Mouse (Mus musculus) MEL (cell line): ENCODE measurements around the gene Gsap. TPM values are rescaled to one million over a fixed set of nuclear protein-coding genes. Genes with fewer than 3 reads are reported as not detected.

ENCODE experiments used
- DNase-seq: peaks from one replicate; pipeline ENCODE4 v3.0.0; 2011; ENCODE audit warnings: low read depth, low spot score
- H3K27ac ChIP-seq: 2 replicates; pipeline ENCODE4 v1.5.1; 2012; ENCODE audit warnings: low read depth, mild to moderate bottlenecking, control low read depth, low read length, moderate library complexity; ENCODE audit not compliant: control insufficient read depth
- H3K27me3 ChIP-seq, 2 experiments: fragments of 150-350 bp in 1 of 2; sonication (generic) in 1 of 2; 2 replicates each; pipeline ENCODE4 v1.6.1; 2012; ENCODE audit warnings: low read length in 2 of 2, mild to moderate bottlenecking in 2 of 2, improper control_type of control experiment in 1 of 2, moderate library complexity in 1 of 2; ENCODE audit not compliant: insufficient read depth in 2 of 2, control insufficient read depth in 1 of 2
- H3K36me3 ChIP-seq, 2 experiments: 2 replicates each; pipeline ENCODE4 v1.6.1; 2012 to 2014; ENCODE audit warnings: low read length in 2 of 2, improper control_type of control experiment in 1 of 2, inconsistent platforms in 1 of 2, mild to moderate bottlenecking in 1 of 2; ENCODE audit not compliant: insufficient read depth in 2 of 2, control insufficient read depth in 1 of 2
- H3K4me1 ChIP-seq, 2 experiments: fragments of 150-350 bp in 1 of 2; sonication (generic) in 1 of 2; 2 replicates each; pipeline ENCODE4 v1.6.1; 2012; ENCODE audit warnings: low read length in 2 of 2, improper control_type of control experiment in 1 of 2, mild to moderate bottlenecking in 1 of 2; ENCODE audit not compliant: insufficient read depth in 2 of 2, control insufficient read depth in 1 of 2
- H3K4me3 ChIP-seq, 2 experiments: fragments of 150-350 bp in 1 of 2; sonication (generic) in 1 of 2; 2 replicates each; pipeline ENCODE4 v1.5.1; 2012; ENCODE audit warnings: low read depth in 2 of 2, low read length in 2 of 2, mild to moderate bottlenecking in 2 of 2, moderate library complexity in 2 of 2, control low read depth in 1 of 2, improper control_type of control experiment in 1 of 2; ENCODE audit not compliant: control insufficient read depth in 1 of 2, insufficient read depth in 1 of 2
- H3K79me2 ChIP-seq: 2 replicates; pipeline ENCODE4 v1.6.1; 2012; ENCODE audit warnings: mild to moderate bottlenecking, low read length, moderate library complexity; ENCODE audit not compliant: control insufficient read depth, poor library complexity, insufficient read depth
- H3K9ac ChIP-seq: 2 replicates; pipeline ENCODE4 v1.6.1; 2012; ENCODE audit warnings: low read depth, mild to moderate bottlenecking, control low read depth, low read length, moderate library complexity; ENCODE audit not compliant: control insufficient read depth, poor library complexity, severe bottlenecking
- H3K9me3 ChIP-seq: fragments of 150-350 bp; sonication (generic); replicated peaks from 2 replicates; pipeline ENCODE4 v1.6.1; 2012; ENCODE audit warnings: mild to moderate bottlenecking, low read length, improper control_type of control experiment, moderate library complexity; ENCODE audit not compliant: insufficient read depth
- BHLHE40 ChIP-seq: IDR thresholded peaks from 2 replicates; pipeline ENCODE4 v1.6.1; 2012; ENCODE audit warnings: low read depth, mild to moderate bottlenecking, inconsistent platforms, low read length, improper control_type of control experiment, borderline replicate concordance
- CHD2 ChIP-seq: IDR thresholded peaks from 2 replicates; pipeline ENCODE4 v1.6.1; 2011; ENCODE audit warnings: low read length, improper control_type of control experiment
- ELF1 ChIP-seq: IDR thresholded peaks from 2 replicates; pipeline ENCODE4 v1.6.1; 2014; ENCODE audit warnings: low read depth, mild to moderate bottlenecking, inconsistent platforms, low read length, improper control_type of control experiment, moderate library complexity
- EP300 ChIP-seq, 2 experiments: IDR thresholded peaks; 2 replicates each; pipeline ENCODE4 v1.6.1; 2011; ENCODE audit warnings: improper control_type of control experiment in 2 of 2, low read length in 2 of 2, low read depth in 1 of 2, mild to moderate bottlenecking in 1 of 2
- KAT2A ChIP-seq: conservative IDR thresholded peaks from 2 replicates; pipeline ENCODE4 v1.6.1; 2012; ENCODE audit warnings: low read depth, low read length, improper control_type of control experiment, inconsistent platforms
- MAX ChIP-seq: IDR thresholded peaks from 2 replicates; pipeline ENCODE4 v1.6.1; 2011; ENCODE audit warnings: low read length, improper control_type of control experiment
- MEF2A ChIP-seq: IDR thresholded peaks from 2 replicates; pipeline ENCODE4 v1.6.1; 2014; ENCODE audit warnings: low read depth, mild to moderate bottlenecking, inconsistent platforms, low read length, improper control_type of control experiment; ENCODE audit not compliant: poor library complexity, insufficient replicate concordance, severe bottlenecking; ENCODE audit errors: extremely low read depth
- MXI1 ChIP-seq: IDR thresholded peaks from 2 replicates; pipeline ENCODE4 v1.6.1; 2011; ENCODE audit warnings: mild to moderate bottlenecking, low read depth, low read length, improper control_type of control experiment
- NRF1 ChIP-seq: IDR thresholded peaks from 2 replicates; pipeline ENCODE4 v1.6.1; 2014; ENCODE audit warnings: low read depth, mild to moderate bottlenecking, inconsistent platforms, low read length, improper control_type of control experiment, moderate library complexity; ENCODE audit not compliant: poor library complexity, insufficient read depth, severe bottlenecking
- POLR2AphosphoS5 ChIP-seq: IDR thresholded peaks from 2 replicates; pipeline ENCODE4 v1.6.1; 2012; ENCODE audit warnings: low read depth, borderline replicate concordance, mild to moderate bottlenecking, inconsistent platforms, low read length, moderate library complexity, mixed read lengths
- RCOR1 ChIP-seq: IDR thresholded peaks from 2 replicates; pipeline ENCODE4 v1.6.1; 2012; ENCODE audit warnings: low read depth, mild to moderate bottlenecking, inconsistent platforms, low read length, improper control_type of control experiment
- SIN3A ChIP-seq: IDR thresholded peaks from 2 replicates; pipeline ENCODE4 v1.6.1; 2012; ENCODE audit warnings: low read length, improper control_type of control experiment, inconsistent platforms
- ZC3H11A ChIP-seq: IDR thresholded peaks from 2 replicates; pipeline ENCODE4 v1.6.1; 2012; ENCODE audit warnings: low read depth, mild to moderate bottlenecking, inconsistent platforms, low read length, improper control_type of control experiment
- ZKSCAN1 ChIP-seq: IDR thresholded peaks from 2 replicates; pipeline ENCODE4 v1.6.1; 2012; ENCODE audit warnings: low read depth, mild to moderate bottlenecking, inconsistent platforms, low read length, improper control_type of control experiment, moderate library complexity
- ZMIZ1 ChIP-seq: IDR thresholded peaks from 2 replicates; pipeline ENCODE4 v1.6.1; 2012; ENCODE audit warnings: low read depth, mild to moderate bottlenecking, inconsistent platforms, low read length, improper control_type of control experiment, moderate library complexity
- ZNF384 ChIP-seq: IDR thresholded peaks from 2 replicates; pipeline ENCODE4 v1.6.1; 2012; ENCODE audit warnings: low read depth, mild to moderate bottlenecking, inconsistent platforms, low read length, improper control_type of control experiment
- polyA plus RNA-seq, 2 experiments: library from polyadenylated mRNA; stranded (reverse) in 1 of 2; unstranded in 1 of 2; fragments of >175 nt in 1 of 2; fragments of >200 nt in 1 of 2; gene quantifications; 2 replicates each; pipeline versions ENCODE4 v1.2.1 to v1.2.4; 2012; ENCODE audit warnings: low replicate concordance in 2 of 2, low read depth in 1 of 2; ENCODE audit not compliant: insufficient read length in 2 of 2, insufficient read depth in 1 of 2, missing spikeins in 1 of 2
- total RNA-seq: library from RNA; depleted of rRNA; stranded (reverse); fragments of 300-350 nt; gene quantifications from 2 replicates; pipeline ENCODE4 v1.2.3, GENCODE M21; 2012

Gene Gsap
- total and polyA plus RNA-seq, 3 experiments: 0.19 to 0.22 TPM; not detected in 1

DNA sequence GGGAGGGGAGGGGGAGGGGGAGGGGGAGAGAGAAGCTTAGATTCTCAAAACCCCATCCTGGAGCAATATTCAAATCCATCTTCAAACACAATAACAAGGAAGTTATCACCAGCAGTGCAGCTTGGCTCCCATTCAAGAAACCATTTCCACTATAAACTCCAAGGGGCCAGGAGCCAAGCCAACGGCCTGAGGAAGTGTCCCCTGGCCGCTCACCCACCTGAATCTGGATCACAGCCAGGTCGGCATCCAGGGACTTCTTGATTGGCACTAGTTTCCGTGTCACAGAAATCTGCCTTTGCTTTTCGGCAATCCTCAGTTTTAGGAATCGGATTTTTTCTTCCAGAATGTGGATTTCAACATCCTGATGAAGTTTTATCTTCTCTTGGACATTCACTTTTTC is 115.0 kb downstream of the Gsap start:
- Histone ChIP-seq H3K9me3 (no peaks in the 10 kb centered on the region), H3K4me3 (no peak overlapping the region)
- TF ChIP-seq MXI1: no peak
- TF ChIP-seq SIN3A: no peak
- TF ChIP-seq KAT2A: no peak
- TF ChIP-seq ZMIZ1: no peak
- TF ChIP-seq ZC3H11A: no peak
- TF ChIP-seq MEF2A: no peak

DNA sequence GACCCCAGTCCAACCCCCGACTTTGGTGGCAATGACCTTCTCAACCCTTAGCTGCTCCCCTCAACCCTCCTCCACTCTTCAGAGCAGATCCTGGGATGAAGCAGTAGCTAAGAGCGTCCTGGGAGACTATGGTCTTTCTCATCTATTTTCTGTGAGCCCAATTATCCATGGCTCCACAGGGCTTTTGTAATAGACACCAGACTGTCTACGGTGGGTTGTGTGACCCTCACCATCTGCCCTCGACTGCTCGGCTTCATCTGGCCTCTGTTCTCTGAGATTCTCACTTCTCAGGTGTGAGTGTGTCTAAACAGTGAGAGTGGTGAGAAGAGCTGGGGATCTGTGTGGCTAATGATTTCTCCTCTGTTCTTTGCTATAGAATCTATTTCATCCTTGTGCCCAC is 121.1 kb downstream of the Gsap start:
- peaks cover 8 to 12% of the 10 kb centered on the region in 2 experiments for H3K27me3 ChIP-seq
- TF ChIP-seq POLR2AphosphoS5 (no peak), NRF1 (no peak), MAX (no peak), RCOR1 (no peak), BHLHE40 (no peak), ELF1 (no peak), ZNF384 (no peak), ZKSCAN1 (no peak), EP300 (IDR thresholded peaks at IDR 0.05; ENCODE audit: low read depth in 1 of 2, low read length in 2 of 2) (no peak), CHD2 (no peak)

More for the DNA sequence above, 115.0 kb downstream of the Gsap start:
- no peak overlapping the region for H3K27ac ChIP-seq
- H3K9ac ChIP-seq: no peak overlapping the region
- DNase-seq: no peak
- H3K36me3 ChIP-seq: no peaks in the 10 kb centered on the region
- H3K27me3 ChIP-seq: peaks cover 2 to 8% of the 10 kb centered on the region in 2 experiments; a peak in 3 of 4 replicates
- H3K4me1 ChIP-seq: peaks cover 0 to under 1% of the 10 kb centered on the region in 2 experiments; a peak in 2 of 4 replicates
- no peaks in the 10 kb centered on the region for H3K79me2 ChIP-seq

More for the DNA sequence above, 121.1 kb downstream of the Gsap start:
- DNase-seq: no peak
- no peak overlapping the region for H3K4me3 ChIP-seq
- no peaks in the 10 kb centered on the region for H3K79me2 ChIP-seq
- H3K36me3 ChIP-seq: no peaks in the 10 kb centered on the region
- no peak overlapping the region for H3K9ac ChIP-seq
- no peak overlapping the region for H3K27ac ChIP-seq
- H3K9me3 ChIP-seq: no peaks in the 10 kb centered on the region
- H3K4me1 ChIP-seq: no peaks in the 10 kb centered on the region
